Mouse (Mus musculus) urinary bladder, postnatal 0 days (tissue): Measurements from ENCODE around the gene Ccdc121. TPM values are rescaled to one million over a fixed set of nuclear protein-coding genes. Genes with fewer than 3 reads are reported as not detected.

Experiments used
- polyA plus RNA-seq: library from polyadenylated mRNA; unstranded; fragments of >200 nt; fragmentation: Nextera tagmentation; extraction: Ambion mirVana; gene quantifications from 2 replicates; pipeline ENCODE4 v1.2.1, GENCODE M21; 2015

Ccdc121 gene
- 0.11 TPM in 1 of 2 replicates, not detected in the other for polyA plus RNA-seq

GRCm38 (mm10) chr1:181511307-181511706 lies at the start of gene Ccdc121:
Gene Ccdc121 (minus strand): TSS chr1:181511451.

Other genes starting within 250 kb of the Ccdc121 start
- gene Cnih3, start 158.8 kb downstream of the Ccdc121 start, polyA plus RNA-seq = 0.06 and 0.08 TPM in 2 replicates
- gene Dnah14, start 65.1 kb upstream of the Ccdc121 start, polyA plus RNA-seq = 0.58 and 0.61 TPM in 2 replicates